Mouse (Mus musculus): ENCODE results near the gene Rag1.

Gene Rag1

DNA sequence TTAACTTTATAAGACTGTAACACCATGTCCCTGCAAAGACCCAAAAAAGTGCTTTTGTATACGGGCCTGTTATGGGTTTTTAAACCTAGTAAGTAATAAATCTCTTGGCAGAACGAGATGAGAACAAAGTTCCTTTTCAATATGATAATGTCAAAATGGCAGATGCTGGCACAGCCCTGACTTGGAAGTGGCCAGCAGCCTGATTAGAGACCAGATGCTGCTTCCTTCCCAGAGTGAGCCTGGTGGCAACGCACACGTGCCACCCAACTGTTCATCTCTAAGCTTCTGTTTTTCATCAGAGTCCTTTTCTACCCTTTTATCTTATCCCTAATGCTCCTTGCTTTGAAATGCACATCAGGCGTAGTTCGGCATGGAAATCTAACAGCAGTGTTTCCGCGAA, 57.9 kb downstream of the Rag1 start:
- no peak for DNase-seq (ENCODE audit: low spot score in 2 of 2)

Data from urinary bladder, postnatal 4 days (tissue).